Mouse (Mus musculus) c-Kit-positive CD71-positive TER-119-positive erythroid progenitor cells, embryonic 14.5 days (primary cell): Measurements from ENCODE around the gene Rgs12.

ENCODE experiments used
- DNase-seq: peaks from one replicate; pipeline ENCODE4 v3.0.0-alpha.2; 2013; ENCODE audit warnings: low spot score

The Rgs12 gene

GRCm38 (mm10) chr5:34948861-34949760, at the start of gene Rgs12:
Rgs12 (plus strand) TSS chr5:34949445.
- DNase-seq: peak; percentile 82

GRCm38 (mm10) chr5:34899787-34900469, 49.3 kb upstream of the Rgs12 start:
- no peak for DNase-seq

- no peak for DNase-seq
These were observed 46.9 kb upstream of the Rgs12 start for GRCm38 (mm10) chr5:34902371-34902770.

- DNase-seq: no peak
These were observed 46.3 kb upstream of the Rgs12 start for GRCm38 (mm10) chr5:34902811-34903385.

GRCm38 (mm10) chr5:34904412-34904811, 44.8 kb upstream of the Rgs12 start:
- DNase-seq: no peak

GRCm38 (mm10) chr5:34907230-34907629, 42.0 kb upstream of the Rgs12 start:
- DNase-seq: no peak

GRCm38 (mm10) chr5:34907910-34908725, 41.1 kb upstream of the Rgs12 start, which contains the start of gene Msantd1:
Msantd1 (plus strand) TSS chr5:34908012.
- DNase-seq: no peak

- no peak for DNase-seq
These were observed 40.3 kb upstream of the Rgs12 start for GRCm38 (mm10) chr5:34908726-34909633.

- DNase-seq: peak; percentile 69
These were observed 39.4 kb upstream of the Rgs12 start for GRCm38 (mm10) chr5:34909634-34910503.

- DNase-seq: peak; percentile 21
These were observed 38.8 kb upstream of the Rgs12 start for GRCm38 (mm10) chr5:34910504-34910815.

- peak; percentile 75 for DNase-seq
These were observed 33.4 kb upstream of the Rgs12 start for GRCm38 (mm10) chr5:34915801-34916200.

GRCm38 (mm10) chr5:34917234-34917655, 32.0 kb upstream of the Rgs12 start:
- DNase-seq: no peak

- no peak for DNase-seq
These were observed 30.5 kb upstream of the Rgs12 start for GRCm38 (mm10) chr5:34918785-34919184.

GRCm38 (mm10) chr5:34922531-34922930, 26.7 kb upstream of the Rgs12 start:
- DNase-seq: no peak

GRCm38 (mm10) chr5:34923920-34924319, 25.3 kb upstream of the Rgs12 start:
- peak; percentile 67 for DNase-seq

- DNase-seq: no peak
These were observed 24.7 kb upstream of the Rgs12 start for GRCm38 (mm10) chr5:34924519-34924918.

GRCm38 (mm10) chr5:34927648-34928047, 21.6 kb upstream of the Rgs12 start:
- DNase-seq: no peak

- DNase-seq: peak; percentile 80
These were observed 18.9 kb upstream of the Rgs12 start for GRCm38 (mm10) chr5:34930151-34930975.

GRCm38 (mm10) chr5:34931091-34931490, 18.2 kb upstream of the Rgs12 start:
- DNase-seq: no peak
